Mouse (Mus musculus): ENCODE results near the gene Uspl1.

GRCm38 (mm10) chr5:149237221-149237950, 53.2 kb downstream of the Uspl1 start:
- TF ChIP-seq CTCF (IDR thresholded peaks at IDR 0.05; ENCODE audit: low read depth) (no peak), EP300 (IDR thresholded peaks at IDR 0.05; ENCODE audit: low read depth) (no peak)

Measured in liver, embryonic 14.5 days (tissue).